ENCODE assay signal across 7 mouse cellular contexts in genomic region chr13:58452651-58453413, GRCm38 (mm10). TPM values are rescaled to one million over a fixed set of nuclear protein-coding genes. Genes with fewer than 3 reads are reported as not detected.
DNase-seq lines count a peak whose midpoint lies in the region; ATAC-seq and TF ChIP-seq lines count a peak whose summit lies in the region.

No protein-coding gene starts in this region.

- H3K4me3 ChIP-seq in intestine, postnatal 0 days (ENCODE audit: low read depth, low read length), result peak overlapping the region; percentile 33

- 0 out of 2 replicates have a peak, but pooled peaks cover 3% of the 10 kb centered on the region for H3K27me3 ChIP-seq in intestine, postnatal 0 days (replicated peaks; ENCODE audit: control insufficient read depth, insufficient read depth, low read length)

- TF ChIP-seq CTCF in intestine, postnatal 0 days (IDR thresholded peaks at IDR 0.05; ENCODE audit: low read depth), result no peak

- no peaks in the 10 kb centered on the region for H3K9me3 ChIP-seq in intestine, postnatal 0 days (ENCODE audit: control insufficient read depth)

- no peaks in the 10 kb centered on the region for H3K36me3 ChIP-seq in intestine, postnatal 0 days (ENCODE audit: control insufficient read depth, insufficient read depth)

- DNase-seq in CD4-positive, CD25-positive, alpha-beta regulatory T cell, adult 2 months (ENCODE audit: low read depth, low spot score), result peak; percentile 13
- peak; percentile 24 for DNase-seq in Muller cell, postnatal 12 days (ENCODE audit: inconsistent ontology term)
- peak; percentile 7 to 30 for DNase-seq in heart, adult 18-20 months
- peak; percentile 11 for DNase-seq in lung, postnatal 10 days
- peak; percentile 35 for DNase-seq in testis, postnatal 14 days (ENCODE audit: low spot score)
- no peak for DNase-seq in left cerebral cortex, adult 9 months (ENCODE audit: low spot score in 2 of 2)

- H3K27ac ChIP-seq in intestine, postnatal 0 days (ENCODE audit: low read depth, low read length), result no peak overlapping the region

- peak; percentile 45; the same call in 1 of the 2 replicates for ATAC-seq in intestine, postnatal 0 days

- H3K9ac ChIP-seq in intestine, postnatal 0 days (ENCODE audit: low read depth, low read length), result no peak overlapping the region

- WGBS in intestine, postnatal 0 days, result 15% methylated on average over 32 of the region's 32 CpGs

- peak overlapping the region; percentile 67 for H3K4me2 ChIP-seq in intestine, postnatal 0 days (replicated peaks; ENCODE audit: low read depth)

- H3K4me1 ChIP-seq in intestine, postnatal 0 days (replicated peaks; ENCODE audit: control insufficient read depth, insufficient read depth, low read length), result no peaks in the 10 kb centered on the region

RNA-seq across cellular contexts. Expression of gene Hnrnpk, which starts 49.7 kb away (rescaled TPM):
- total RNA-seq in heart, adult 18-20 months (2021), result 100 to 1,000 TPM; 412 to 432 TPM
- polyA plus RNA-seq in intestine, postnatal 0 days (2015; fragmentation: Nextera tagmentation; extraction: Ambion mirVana), result 424 and 449 TPM in 2 replicates

RNA-seq across cellular contexts. Expression of gene Rmi1, which starts 50.8 kb away (rescaled TPM):
- total RNA-seq in heart, adult 18-20 months (2021), result 10 to 100 TPM in 1 of 2 experiments, 1 to 10 TPM in 1; 9.3 to 11.4 TPM
- polyA plus RNA-seq in intestine, postnatal 0 days (2015; fragmentation: Nextera tagmentation; extraction: Ambion mirVana), result 13.2 and 14.0 TPM in 2 replicates

Comparison
In these comparisons a context has a peak if more than half of its experiments do, and no peak if none do; other contexts are left out.
1. DNase-seq: peak in CD4-positive, CD25-positive, alpha-beta regulatory T cell, adult 2 months (single experiment), Muller cell, postnatal 12 days (single experiment), heart, adult 18-20 months (2 of 2), lung, postnatal 10 days (single experiment) and testis, postnatal 14 days (single experiment); none in left cerebral cortex, adult 9 months (0 of 2).